Mouse (Mus musculus): ENCODE data around the gene Prss3. TPM values are rescaled to one million over a fixed set of nuclear protein-coding genes. Genes with fewer than 3 reads are reported as not detected.

Gene Prss3
- polyA plus RNA-seq (2012; rRNA removed), result 1.9 TPM in 1 of 2 replicates, not detected in the other

DNA sequence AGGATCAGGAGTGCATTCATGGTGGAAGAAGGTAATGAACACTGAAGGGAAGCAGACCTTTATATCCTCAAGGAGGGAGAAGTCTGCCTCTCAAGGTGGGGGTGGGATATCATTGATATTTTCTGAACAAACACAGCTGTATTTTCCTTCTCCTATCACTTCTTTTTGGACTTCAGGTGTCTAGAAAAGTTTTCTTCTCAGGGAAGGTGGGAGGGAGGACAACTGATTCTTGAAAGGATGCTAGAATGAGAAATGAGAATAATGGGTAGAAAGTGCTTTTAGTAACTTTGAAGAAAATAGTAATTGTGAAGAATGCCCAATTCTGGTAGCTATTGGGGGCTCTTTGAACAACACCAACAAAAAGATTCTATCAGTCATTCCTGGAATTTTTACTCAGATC, at the start of gene Prss3:
Gene Prss3 (minus strand): TSS at position 101 of the 400 bp plus-strand sequence.

DNA sequence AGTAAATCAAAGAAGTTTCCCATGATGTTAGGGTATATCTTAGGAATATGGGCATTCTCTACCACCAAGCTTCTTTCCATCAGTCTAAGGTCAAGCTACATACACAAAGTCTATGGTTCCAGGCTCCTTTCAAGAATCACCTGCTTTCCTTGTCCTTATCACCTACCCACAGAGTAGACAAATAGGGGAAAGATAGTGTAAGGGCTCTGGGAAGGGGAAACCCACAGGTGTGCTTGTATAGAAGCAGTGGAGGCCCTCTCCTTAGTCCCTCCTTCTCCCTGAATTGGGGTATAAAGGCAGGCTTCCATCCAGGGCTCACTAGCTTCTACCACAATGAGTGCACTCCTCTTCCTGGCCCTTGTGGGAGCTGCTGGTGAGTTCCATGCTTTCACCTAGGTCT, 14.6 kb upstream of the Prss3 start, which contains the start of gene Gm5771:
Gene Gm5771 (plus strand): TSS at position 301 of the 400 bp plus-strand sequence.

DNA sequence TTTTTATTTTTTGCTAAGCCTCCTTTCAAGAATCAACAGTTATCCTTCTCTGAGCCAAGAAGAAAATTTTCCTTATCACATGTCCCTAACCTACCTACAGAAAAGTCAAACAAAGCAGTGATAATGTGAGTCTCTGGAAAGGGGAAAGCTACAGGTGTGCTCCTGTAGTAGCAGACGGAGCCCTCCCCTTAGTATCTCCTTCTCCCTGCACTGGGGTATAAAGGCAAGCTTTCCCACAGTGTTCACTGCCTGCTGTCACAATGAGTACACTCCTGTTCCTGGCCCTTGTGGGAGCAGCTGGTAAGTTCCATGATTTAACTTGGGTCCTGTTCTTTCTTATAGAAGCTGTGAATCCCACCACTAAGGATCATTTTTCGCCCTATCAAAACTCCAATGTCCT, 23.5 kb downstream of the Prss3 start, which contains the start of gene Try10:
Gene Try10 (plus strand): TSS at position 174 of the 400 bp plus-strand sequence.

Other genes starting within 250 kb of the Prss3 start
- 0.19 TPM in 1 of 2 replicates, not detected in the other for gene Try4, start 75.4 kb downstream of the Prss3 start, polyA plus RNA-seq (2012; rRNA removed)
- 2.8 TPM in 1 of 2 replicates, not detected in the other for gene Try5, start 60.8 kb downstream of the Prss3 start, polyA plus RNA-seq (2012; rRNA removed)
- gene Try10, start 23.6 kb downstream of the Prss3 start, polyA plus RNA-seq (2012; rRNA removed), result 0.55 TPM in 1 of 2 replicates, not detected in the other
- gene Gm5771, start 14.7 kb upstream of the Prss3 start, polyA plus RNA-seq (2012; rRNA removed), result 0.60 TPM in 1 of 2 replicates, not detected in the other
- 1.1 TPM in 1 of 2 replicates, not detected in the other for gene Gm10334, start 68.5 kb upstream of the Prss3 start, polyA plus RNA-seq (2012; rRNA removed)
- 1.00 TPM in 1 of 2 replicates, not detected in the other for gene Prss1, start 81.3 kb upstream of the Prss3 start, polyA plus RNA-seq (2012; rRNA removed)
- 4.5 TPM in 1 of 2 replicates, not detected in the other for gene Prss2, start 144.1 kb upstream of the Prss3 start, polyA plus RNA-seq (2012; rRNA removed)
- 0.35 and 0.61 TPM in 2 replicates for gene Ephb6, start 227.8 kb upstream of the Prss3 start, polyA plus RNA-seq (2012; rRNA removed)